Mouse (Mus musculus) telencephalon, adult 2 months (tissue): ENCODE measurements at regions not wholly inside any gene's neighbourhood (a gene's known extent, or its start where the extent isn't known, plus 50 kb on each side); places are given as distances from the start of the nearest gene placed in this dataset.

Experiments used
- DNase-seq: peaks from one replicate; pipeline ENCODE4 v3.0.0-alpha.2; 2011; ENCODE audit warnings: low read depth, low spot score

DNA sequence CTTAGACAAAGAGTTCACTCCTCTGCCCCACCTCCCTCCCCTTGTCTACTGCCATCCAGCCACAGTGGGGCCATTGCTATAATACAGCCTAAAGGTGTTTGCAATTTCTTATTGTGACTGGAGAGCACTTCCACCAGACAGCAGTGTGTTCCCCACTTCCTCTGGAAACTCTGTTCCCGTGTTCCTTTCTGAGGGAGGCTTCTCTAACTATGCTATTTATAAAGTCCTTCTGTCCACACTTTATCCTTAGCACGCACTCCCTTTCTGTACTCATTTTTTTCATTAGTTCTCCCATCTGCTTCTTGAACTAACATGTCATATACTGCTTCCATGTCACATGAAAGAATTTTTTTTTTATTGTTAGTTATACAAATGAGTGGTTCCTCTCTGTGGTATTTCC is 52.0 kb upstream of the 4930432M17Rik start:
- peak; percentile 58 for DNase-seq

DNA sequence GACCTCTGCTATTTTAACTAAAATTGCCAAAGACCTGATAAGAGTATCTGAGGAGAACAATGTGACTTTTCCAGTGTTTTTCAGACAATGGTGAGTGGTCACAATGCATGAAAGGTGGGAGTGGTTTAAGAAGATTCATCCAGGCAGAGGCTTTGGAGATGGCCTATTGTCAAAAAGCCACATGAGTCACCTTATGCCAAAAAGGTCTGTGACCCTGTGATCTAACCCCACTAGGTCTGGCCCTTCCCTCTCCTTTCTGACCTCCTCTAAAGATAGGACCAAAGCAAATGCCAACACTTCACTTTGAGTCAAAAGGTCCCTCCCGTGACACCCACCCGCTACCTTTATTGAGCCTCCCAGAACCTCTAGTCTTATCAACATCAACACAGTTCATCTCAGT is 52.4 kb upstream of the 4930432M17Rik start:
- DNase-seq = no peak

DNA sequence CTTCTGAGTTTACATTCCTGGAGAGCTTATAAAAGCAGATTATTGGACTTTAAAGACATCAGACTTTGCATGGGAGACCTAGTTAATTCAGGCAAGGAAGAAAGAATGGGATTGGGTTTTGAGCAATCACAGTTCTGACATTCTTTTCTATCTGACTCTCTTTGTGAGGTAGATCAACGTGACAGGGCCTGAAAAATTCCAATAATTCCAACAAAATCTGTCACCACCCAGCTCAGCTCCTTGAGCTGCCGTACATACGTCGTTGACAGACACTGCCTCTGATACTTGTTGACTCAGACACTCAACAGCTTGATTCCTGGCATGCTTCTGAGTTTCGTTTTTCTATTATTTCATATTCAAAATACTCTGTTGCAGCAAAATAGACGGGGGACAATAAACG is 53.2 kb upstream of the 4930432M17Rik start:
- DNase-seq = no peak

DNA sequence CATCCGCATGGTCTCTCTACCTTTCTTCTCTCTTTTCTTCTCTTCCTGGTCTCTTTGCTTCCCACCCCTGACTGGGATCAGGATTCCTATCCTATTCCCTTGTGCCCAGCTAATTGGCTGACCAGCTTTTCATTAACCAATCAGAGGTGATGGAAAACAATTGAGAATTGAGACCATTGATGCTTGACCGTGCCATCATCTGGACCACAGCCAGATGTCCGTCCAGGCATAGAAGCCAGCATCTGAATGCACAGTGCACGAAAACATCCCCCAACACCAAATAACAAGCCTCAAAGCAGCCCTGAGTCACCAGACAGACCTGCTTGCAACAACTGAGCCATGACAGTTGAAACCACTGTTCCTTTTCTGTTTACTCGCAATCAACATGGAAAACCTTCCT is 54.5 kb upstream of the 4930432M17Rik start:
- peak; percentile 28 for DNase-seq

DNA sequence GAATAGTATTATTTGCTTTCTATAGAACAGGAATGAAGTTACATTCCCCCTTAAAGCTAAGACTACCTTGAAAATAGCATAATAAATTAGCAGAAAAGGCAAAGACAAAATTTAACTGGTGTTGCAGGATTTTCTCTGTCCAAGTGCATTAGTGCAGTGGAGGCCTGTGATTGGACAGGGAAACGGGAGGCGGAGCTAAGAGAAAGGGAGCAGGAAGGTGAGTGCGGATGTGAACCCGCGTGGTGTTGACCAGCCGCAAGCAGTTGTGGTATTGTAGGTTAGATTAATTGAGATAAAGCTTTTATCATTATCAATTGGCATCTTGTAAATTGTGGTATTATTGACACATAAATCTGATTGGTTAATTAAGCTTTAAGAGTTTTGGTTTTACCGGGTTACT is 55.8 kb upstream of the 4930432M17Rik start:
- no peak for DNase-seq

DNA sequence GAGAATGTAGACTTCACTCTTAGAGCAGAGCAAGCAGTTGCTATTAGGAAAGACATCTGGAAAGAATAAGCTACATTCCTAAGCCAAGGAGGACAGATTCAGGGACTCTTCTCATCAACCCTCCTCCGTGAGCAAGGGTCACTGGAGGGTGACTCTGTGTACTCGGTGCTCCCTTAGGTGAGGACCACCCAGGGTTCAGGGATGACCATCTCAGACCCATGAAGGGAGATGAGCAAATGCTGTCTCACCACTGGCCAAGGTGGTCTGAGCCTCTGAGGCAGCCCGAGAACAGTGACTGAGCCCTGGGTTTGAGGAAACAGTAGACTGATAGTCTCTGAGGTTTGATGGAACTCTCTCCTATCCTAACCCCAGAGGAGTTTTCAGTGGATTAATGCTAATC is 57.3 kb upstream of the 4930432M17Rik start:
- no peak for DNase-seq

DNA sequence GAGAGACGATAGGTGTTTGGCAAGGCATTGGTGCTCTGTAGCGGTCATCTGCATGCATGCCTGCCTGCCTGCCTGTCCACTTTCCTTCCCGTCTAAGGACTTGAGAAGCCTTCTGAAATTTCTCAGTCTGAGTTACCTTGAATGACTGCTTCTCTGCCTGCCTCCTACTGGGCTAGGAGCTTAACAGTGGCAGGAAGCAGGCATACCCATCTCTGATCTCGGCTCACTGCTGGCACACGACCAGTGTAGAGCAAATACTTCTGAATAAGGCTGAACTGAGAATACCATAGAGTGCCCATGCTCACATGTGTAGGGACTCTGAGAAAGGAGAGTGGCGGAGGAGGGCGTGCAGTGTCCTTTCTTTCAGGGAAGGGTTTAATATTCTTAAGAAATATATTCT is 60.7 kb upstream of the 4930432M17Rik start:
- DNase-seq = no peak

DNA sequence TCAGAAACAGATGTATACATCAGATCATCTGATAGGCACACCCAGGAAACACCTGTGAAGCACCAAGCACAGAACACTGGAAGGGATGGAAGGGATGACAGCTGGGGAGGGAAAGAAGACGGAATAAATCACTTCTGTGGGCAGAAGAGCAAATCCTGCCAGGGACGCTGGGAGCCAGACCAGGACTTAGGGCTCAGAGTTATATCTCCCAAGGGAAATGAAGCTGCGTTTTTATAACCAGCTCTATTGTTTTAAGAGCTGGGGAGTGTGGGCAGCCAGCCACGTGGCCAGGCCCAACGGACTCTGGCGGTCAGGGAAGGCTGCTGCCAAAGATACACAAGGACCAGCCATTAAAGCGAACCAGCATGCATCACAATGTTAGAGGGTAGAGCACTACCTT is 61.5 kb upstream of the 4930432M17Rik start:
- DNase-seq = no peak

DNA sequence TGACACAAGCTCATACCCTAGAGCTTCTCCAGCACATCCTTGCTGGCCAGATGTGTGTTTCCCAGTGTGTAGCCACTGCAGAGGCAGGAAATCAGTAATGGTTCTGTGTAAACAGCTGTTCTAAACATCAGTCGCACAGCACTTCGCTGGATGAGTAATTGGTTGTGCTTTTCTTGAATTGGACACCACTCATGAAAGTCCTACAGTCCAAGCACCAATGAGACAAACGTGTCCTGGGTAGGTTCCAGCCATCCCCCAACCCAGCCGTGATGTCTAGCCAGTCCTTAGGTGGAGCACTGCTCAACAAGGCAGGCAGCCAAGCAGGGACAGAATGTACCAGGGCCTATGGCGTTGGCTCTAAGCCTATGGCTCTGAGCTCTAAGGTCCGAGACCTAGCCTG is 65.8 kb upstream of the 4930432M17Rik start:
- no peak for DNase-seq

DNA sequence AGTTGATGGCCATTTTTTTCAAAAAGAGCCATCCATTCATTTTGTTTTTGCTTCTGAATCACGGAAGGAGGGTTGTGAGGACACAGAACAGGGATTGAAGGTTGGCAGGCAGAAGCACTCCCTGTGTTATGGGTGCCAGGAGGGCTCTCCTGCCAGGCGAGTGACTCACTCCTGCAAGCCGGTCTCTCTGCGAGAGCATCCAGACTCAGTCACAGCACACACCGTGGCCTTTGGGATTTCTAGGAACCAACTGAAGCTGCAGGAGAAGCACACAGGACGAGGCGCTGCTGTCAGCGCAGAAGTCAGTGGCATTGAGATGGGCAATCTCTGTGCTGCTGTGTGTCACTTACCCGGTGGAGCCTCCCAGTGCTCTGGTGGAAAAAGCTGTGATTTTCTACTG is 66.5 kb upstream of the 4930432M17Rik start:
- DNase-seq = peak; percentile 17

DNA sequence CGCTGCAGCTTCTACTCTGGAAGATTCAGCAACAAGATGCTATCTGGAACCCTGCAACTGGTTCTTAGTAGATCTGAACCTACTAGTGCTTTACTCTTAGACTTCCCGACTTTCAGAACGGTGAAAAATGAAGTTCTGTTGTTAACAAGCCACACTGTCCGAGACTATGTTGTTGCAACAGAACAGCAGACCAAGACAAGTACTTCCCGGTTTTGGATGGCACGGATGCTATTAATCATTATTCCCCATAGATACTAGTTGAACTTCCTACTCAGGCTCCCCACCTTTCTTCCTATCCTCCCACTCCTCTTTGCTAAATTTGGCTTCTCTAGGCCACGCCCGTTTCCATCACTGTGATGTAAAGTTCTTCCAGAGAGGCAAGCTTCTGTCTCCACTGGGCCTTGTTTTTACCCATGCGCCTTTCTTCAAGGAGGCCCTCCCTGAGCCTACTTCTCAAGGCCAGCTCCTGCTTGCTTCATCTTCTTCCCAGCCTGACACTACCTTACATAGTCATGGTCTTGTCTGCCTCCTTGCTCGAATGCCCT is 67.7 kb upstream of the 4930432M17Rik start:
- DNase-seq = no peak

DNA sequence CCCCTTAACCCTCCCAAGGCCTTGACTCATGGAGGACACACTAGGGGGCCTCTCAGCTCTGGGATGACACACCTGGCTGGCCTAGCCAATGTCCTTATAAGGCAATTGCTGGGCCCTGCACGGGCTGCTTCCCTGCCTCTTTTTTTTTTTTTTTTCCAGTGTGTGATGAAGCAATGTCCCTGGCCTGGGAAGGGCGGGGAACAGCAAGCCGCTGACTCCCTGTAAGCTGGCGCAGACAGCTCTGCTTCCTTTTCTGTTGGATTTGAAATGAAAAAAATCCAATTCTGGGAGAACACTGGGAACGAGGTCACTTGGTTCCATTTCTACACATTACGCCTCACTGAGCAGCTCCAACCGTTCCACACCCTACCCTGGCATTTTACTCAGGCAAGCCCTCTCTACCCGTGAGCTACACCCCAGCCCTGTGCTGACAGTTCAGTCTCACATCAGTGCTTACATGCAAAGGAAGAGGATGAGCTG is 68.4 kb upstream of the 4930432M17Rik start:
- no peak for DNase-seq

DNA sequence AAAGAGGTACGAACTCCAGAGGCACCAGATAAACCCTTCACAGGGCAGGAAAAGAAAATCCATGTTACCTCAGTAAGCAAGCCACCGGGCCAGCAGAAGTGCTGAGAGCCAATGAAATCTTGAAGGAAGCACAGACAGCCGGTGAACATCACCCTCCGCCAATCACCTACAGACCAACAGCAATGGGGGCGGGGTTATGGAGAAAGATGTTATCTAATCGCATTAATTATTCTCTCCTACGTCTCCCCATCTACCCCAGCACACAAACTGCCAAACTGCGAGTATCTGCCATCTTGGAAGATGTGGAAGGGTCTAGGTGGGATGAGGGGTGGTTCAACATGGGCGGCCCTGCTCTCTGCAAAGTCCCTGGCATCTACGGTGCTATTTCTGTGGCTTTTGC is 68.6 kb upstream of the Slc44a3 start:
- DNase-seq = no peak

DNA sequence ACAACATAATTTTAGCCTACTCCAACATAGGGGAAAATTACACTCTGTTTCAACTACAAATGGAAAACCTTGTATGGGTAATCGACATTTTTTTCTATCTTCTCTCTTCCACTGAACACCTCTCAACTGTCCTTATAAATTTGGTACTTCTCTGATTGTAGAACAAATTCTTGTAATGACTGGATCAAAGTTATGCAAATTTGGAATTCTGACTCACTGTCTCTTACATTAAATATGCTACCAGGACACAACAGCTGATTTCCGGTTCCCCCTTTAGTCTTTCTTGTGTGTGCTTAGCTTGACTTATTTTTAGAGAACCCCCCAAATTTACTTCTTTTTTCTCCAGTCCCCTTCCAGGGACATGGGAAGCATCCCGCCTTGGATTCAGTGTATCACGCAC is 68.2 kb upstream of the Slc44a3 start:
- DNase-seq = no peak

DNA sequence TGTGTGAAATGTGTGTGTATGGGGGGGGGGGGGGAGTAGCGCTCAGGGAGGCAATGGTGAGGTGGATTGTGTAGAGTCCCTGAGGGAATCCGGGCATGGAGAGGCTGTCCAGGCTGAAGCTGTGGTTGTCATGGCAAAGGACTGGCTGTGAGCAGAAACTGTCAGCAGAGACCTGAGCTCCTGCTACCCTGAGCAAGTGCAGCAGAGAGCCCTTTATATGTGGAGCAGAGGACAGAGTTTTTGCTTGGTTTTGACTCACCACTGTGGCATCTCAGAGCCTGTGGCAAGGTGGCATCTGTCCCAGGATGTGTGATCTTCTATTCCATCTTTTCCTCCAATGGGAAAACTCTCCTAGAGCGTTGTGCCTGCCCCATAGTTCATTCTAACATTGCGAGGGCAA is 65.8 kb upstream of the Slc44a3 start:
- no peak for DNase-seq

DNA sequence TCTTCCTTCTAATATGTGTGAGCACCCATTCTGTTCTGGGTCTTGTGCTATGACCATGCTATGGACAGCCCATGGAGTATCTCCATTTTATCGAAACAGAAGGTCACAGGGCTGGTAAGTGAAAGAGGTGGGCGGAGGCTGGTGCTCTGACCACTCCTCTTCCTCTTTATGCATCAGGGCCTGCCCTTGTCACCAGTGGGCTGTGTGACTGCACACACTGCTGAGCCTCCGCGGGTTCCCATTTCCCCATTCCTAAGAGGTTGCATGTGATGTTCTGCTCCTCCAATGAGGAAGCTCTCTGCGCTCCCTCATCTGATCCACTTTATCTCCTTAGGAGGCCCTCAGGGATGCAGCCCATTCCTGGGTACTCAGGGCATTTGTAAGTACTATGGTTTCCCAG is 65.0 kb upstream of the Slc44a3 start:
- no peak for DNase-seq

DNA sequence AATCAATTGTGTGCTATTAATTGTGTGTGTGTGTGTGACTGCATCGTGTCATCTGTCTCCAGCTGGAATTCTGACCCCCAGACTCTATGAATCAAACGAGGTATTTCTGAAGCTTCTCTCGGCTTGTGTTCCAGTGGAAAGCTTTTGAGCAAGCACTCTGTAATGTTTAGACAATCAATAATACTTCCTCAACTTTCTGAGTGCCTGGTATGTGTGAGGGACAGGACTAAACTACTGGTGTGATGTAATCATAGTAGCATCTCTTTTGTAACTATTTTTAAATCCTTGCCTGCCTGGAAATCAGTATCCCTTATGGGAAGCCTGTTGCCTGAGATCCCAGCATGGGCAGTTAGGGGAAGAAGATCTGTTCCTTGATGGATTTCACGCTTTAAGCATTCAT is 62.4 kb upstream of the Slc44a3 start:
- no peak for DNase-seq

DNA sequence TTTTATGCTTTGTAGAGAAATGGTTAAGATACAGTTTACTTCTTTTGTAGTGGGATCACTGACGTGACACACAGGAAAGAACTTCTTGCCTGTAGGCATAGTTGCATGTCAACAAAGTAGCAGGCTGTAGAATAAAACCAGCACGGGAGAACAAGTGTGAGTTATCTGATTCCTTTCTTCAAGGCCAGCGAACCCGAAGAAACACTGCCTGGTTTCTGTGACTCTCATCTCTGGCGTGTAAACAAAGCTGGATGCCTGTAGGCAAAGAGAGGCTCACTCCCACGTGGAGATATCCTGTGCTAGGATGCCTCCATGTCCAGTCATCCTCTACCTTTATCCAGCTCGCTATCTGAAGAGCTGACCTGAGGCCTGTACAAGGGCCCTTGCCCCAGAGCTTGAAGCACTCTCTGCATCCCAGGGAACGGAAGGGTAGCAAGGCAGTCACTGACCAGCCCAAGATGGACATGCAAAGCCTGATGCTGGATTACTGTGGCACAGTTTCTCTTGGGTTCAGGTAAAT is 61.5 kb upstream of the Slc44a3 start:
- DNase-seq = no peak

DNA sequence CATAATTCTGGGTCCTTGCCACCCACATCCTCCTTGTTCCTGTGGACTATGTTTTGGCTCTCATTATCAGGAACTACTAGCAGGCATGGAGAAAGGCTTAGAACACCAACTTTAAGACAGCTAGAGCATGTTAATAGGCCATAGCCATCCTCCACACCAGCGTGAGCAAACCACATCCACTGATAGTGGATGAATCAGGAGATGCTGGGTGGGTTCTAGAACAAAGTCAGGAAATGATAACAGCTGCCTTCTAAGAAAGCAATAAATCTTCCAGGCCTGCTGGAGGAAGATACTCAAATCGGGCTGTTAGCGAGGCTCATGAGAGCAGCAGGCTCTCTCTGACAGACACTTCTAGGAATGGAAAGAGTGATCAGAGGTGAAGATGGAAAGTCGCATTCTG is 60.9 kb upstream of the Slc44a3 start:
- no peak for DNase-seq

DNA sequence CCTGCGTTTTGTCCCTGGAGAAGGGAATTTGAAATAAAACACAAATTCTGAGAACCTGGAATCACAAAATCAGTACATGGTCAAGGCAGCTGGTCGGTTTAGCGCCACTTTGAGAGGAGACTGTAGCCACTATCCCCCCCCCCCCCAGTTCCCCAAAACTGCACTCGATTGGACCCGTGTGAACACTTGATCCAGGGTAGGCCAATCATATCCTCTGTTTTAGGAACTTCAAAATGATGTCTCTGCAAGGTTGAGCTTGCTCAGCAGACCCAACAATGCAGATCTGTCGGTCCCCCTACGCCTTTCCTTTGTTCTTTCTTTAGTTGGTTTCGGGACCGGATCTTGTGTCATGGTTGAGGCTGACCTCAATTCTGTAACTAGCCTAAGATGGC is 57.3 kb upstream of the Slc44a3 start:
- DNase-seq = no peak

DNA sequence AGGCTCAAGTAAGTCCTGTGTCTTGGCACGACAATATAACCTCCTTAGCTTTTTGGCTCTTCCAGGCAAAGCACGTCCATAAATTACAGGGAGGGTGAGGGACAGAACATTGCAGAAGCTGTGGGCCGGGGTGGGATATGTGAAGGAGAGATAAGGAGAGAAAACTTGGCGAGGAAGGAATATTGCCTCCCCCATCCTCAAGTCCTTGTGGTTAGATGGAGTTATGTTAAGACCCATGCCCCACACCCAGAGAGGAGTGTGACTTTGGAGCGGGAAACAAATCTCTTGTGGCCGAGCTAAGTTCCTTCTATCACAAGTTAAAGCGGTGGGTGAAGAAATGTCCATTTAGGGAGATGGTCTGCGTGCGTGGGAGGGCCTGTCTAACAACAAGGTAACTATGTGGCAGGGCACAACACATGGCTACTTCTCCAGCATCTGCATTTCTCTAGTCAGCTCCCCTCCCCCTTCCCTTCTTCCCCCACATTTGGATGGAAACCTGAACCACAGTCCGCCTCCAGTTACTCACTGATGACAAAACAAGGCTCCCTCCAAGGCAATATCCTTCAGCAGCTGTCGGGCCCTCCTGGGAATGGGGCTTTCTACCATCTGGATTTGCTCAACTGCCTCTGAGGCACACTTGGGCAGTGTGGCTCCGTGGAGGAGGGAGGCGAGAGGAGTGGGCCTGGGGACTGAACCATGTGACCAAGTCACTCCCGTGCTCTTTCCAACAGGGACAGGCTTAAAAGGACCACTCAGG is 56.7 kb upstream of the Slc44a3 start:
- peak; percentile 13 for DNase-seq

DNA sequence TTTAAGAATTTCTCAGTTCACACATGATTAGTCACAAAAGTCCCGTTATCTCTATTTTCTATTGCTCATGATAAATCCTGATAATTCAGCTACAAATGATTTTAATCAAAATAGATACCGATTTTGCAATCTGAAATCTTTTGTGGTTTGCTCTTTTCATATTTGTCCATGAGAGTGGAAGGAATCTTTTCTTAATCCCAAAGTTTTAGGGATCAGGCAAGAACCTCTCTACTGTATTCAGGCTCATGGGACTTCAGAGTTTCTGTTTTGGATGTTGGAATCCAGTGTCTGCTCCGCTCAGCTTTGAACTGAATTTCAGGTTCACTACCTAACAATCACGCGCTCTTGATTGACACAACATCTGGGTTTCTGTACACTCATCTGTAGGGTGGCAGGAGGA is 53.1 kb upstream of the Slc44a3 start:
- DNase-seq = no peak

DNA sequence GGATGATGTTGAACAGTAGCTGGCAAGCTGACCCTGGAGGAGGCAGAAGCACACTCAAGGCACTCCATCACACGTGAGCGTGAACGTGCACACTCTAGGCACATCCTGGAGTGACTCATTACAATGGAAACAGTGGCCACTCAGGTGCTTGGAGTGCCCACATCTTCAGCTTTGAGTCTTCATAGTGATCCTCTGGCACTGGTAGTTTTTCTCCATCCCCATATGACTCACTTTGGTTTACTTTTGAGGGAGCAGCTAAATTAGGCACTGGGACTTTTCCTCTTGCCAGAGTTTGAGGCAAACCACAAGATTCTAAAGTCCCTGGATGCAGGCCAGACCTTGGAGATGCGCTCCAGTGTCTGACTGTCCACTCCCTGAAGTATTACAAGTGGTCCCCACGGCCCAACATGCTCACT is 52.5 kb upstream of the Slc44a3 start:
- peak; percentile 15 for DNase-seq
